Mouse (Mus musculus) MN1 (cell line): ENCODE measurements at regions not wholly inside any gene's neighbourhood (a gene's known extent, or its start where the extent isn't known, plus 50 kb on each side); places are given as distances from the start of the nearest gene placed in this dataset.

ENCODE experiments used
- DNase-seq: peaks from one replicate; pipeline ENCODE4 v3.0.0-alpha.2; 2016; ENCODE audit warnings: low spot score

DNA sequence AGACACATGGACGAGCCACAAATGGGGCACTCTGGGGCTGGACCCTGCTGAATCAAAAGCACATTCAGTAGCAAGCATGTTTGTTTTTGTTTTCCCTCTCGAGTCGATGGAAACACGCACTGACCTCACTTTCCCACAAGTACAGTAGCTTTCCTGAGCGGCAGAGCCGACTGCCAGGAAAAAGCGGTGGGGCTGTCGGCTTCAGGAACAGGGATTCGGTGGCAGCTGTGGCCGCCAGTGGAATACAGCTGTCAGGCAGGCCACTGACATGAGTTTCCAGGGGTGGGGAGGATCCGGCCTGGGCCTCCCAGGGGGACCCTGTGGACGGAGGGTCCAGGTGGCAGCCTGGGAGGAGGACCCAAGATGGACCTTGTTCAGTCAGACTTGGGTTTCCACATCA is 157.0 kb downstream of the Fgf18 start:
- DNase-seq = no peak

DNA sequence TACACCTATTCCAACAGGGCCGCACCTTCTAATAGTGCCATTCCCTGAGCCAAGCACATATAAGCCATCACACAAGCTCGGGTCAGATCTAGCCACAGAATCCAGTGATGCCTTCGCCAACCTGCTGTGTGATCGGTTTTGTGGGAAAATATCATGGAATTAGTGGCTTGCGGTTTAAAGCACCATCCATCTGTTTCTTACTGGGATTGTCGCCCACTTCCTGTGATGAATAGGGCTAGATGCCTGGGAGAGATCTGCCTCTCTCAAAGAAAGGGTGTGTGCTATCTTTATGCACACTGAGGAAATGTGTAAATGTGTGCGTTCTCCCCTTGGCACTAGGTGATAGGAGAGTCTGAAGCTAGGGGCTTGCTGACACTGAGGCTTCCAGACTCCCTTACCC is 154.5 kb upstream of the Smim23 start:
- DNase-seq = no peak

- no peak for DNase-seq
These were observed 152.2 kb upstream of the Smim23 start for GRCm38 (mm10) chr11:32976572-32976971.

- no peak for DNase-seq
These were observed 149.0 kb upstream of the Smim23 start for GRCm38 (mm10) chr11:32973453-32973852.

GRCm38 (mm10) chr11:32965418-32965817 is 141.0 kb upstream of the Smim23 start:
- DNase-seq = no peak

- DNase-seq = no peak
These were observed 139.4 kb upstream of the Smim23 start for GRCm38 (mm10) chr11:32963625-32964293.

DNA sequence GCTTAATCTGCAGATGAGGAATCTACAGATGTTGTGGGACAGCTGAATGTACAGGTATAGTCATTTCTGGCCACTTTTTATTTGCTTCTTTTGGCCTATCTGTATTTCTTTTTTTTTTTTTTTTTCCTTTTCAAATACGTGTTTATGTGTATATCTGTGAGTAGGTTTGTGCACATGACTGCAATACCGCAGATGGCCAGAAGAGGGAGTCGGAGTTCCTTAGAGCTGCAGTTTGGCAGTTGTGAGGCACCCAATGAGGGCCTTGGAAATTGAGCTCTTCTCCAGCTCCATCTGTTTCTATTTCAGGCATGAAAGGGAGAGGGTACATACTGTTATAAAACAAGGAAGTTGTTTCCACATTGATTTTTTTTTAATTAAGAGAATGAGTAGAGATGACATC is 137.2 kb upstream of the Smim23 start:
- no peak for DNase-seq

DNA sequence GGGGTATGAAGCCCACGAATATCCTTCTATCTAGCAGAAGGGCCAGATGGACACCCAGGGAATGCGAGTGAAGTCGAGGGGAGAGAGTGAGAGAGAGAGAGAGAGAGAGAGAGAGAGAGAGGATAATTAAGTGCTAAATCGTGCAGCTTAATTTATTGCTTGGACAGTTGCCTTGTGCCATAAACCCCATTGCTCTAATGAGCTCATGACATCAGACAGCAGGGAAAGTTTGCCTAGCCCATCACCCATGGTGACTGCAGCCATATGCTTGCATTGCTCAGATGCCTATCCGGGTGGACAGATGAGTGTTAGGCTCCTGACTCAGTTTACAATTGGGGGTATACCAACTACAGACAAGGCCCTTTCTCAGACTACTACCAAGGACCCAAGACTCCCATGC is 134.6 kb upstream of the Smim23 start:
- DNase-seq = no peak

DNA sequence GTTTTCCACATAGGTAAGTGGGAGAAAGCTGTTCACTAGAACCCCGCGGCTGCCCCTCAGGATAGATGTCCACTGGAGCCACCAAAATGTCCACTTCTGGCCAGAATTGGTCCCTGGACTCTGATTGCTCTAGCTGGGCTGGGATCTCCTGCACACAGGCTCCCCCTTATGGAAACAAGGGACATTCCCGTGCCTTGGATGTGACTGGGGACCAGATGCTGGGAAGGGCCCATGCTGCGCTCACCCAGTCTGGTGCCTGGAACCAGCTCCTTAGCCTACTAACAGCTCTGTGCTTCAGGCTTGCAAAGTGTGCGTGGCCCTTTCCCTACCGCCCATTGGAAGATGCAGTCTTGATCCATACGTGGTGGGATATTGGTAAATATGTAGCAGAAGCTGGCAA is 132.6 kb upstream of the Smim23 start:
- no peak for DNase-seq

DNA sequence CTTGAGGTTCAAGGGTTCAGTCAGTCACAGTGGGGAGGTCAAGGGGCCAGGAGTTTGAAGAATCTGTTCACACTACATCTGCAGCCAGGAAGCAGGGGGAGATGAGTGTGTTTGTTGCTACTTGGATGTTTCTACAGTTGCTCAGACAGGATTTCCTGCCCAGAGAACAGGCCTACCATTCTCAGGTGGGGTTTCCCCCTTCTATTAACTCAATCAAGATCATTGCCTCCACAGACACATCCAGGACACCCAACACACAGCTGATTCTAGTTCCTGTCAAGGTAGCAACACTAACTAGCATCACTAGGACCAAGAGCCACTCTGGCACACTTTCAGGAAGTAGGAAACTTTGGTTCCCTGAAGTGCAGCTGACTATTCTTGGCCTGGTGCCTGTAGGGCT is 127.9 kb upstream of the Smim23 start:
- DNase-seq = no peak

- no peak for DNase-seq
These were observed 123.7 kb upstream of the Smim23 start for GRCm38 (mm10) chr11:32948132-32948531.

DNA sequence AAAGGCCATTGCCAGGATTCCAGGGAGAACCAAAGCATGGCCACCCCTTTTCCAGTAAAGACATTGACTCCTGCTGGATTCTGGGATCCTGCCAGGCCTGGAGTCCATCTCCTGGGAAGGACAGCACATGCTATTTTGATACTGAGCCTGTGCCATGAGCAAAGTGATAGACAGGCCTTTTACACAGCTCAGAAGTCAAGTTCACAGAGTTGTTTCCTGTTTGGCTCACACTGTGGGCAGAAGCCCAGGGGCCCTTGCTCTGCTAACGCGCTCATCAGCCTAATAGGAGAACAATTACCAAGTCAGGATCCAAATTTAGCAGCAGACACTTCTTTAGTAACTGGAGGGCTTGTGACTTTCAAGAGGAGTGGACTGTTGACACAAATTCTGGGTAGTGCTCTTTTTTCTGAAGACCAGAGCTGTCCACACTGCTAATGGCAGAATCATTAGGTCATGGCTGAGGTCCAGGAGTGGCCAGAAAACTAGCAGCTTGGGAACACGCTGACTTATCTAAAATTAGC is 122.1 kb upstream of the Smim23 start:
- no peak for DNase-seq

- no peak for DNase-seq
These were observed 120.7 kb upstream of the Smim23 start for GRCm38 (mm10) chr11:32945071-32945470.

GRCm38 (mm10) chr11:32941331-32942009 is 117.1 kb upstream of the Smim23 start:
- DNase-seq = no peak

DNA sequence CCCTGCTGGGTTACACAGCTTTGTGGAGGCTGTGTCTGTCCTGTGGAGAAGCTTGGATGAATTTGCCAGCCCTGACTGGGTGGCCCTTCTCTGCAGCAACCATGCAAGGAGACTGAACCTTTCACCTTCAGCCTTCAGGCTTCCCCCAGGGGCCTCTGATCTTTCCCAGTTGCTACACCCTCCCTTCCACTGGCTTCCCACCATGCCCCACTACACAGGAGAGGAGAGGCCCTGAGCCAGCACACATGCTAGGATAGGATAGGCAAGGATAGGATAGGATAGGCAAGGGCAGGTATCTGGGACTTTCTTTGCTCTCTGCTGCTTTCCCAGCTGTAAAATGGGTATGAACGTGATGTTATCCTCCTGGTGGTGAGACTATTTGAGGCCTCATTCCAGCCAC is 114.7 kb upstream of the Smim23 start:
- DNase-seq = no peak

DNA sequence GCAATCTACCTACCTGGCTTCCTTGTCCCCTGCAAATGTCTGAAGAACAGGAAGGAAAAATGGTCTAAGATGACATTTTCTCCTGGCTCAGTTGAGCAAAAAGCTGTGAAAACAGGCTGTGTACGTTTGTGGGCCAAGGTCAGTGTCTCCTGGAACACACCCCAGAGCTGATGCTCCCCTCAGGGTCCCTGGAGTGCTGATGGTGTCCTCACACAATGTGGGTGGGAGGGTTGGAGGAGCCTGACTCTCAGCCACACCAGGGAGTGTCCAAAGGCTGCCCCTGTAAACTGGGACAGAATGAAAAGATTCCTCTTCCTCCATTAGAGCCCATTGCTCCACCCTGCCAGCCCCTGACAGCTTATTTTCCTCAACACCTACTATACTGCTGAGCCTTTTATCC is 112.8 kb upstream of the Smim23 start:
- no peak for DNase-seq

DNA sequence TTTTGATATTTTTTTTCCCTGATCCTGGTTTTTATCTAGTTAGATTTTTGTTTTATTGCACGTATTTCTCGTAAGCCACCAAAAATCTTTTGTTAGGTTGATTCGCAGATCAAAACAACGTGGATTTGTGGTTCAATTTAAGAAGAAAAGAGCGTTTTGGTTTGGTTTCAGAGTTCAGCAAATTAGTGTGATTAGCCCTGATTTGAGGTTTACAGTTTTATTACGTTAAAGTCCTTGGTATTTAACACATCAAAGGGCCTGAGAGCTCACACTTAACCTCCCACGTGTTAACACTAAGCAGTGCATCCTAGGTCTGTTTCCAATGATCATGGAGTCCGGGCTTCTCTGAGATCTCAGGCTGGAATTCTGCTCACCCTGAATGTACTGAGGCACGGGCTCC is 107.5 kb upstream of the Smim23 start:
- no peak for DNase-seq

DNA sequence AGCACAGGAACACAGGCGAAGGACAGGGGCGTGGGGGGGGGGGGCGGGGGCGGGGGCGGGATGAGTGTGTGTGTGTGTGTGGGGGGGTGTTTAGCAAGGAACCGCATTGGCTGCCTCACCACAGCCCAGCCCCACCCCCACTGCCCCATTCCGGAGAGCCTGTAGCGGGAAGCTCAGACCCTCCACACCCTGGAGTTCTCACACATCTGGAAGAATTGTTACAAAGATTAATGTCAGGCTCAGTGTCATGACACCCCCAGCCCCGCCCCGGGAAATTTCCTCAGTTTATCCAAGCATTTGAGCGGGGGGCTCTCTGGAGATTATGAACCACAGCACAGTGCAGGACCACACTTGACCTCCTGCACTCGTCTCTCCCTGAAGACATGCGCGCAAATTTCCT is 106.6 kb upstream of the Smim23 start:
- no peak for DNase-seq

DNA sequence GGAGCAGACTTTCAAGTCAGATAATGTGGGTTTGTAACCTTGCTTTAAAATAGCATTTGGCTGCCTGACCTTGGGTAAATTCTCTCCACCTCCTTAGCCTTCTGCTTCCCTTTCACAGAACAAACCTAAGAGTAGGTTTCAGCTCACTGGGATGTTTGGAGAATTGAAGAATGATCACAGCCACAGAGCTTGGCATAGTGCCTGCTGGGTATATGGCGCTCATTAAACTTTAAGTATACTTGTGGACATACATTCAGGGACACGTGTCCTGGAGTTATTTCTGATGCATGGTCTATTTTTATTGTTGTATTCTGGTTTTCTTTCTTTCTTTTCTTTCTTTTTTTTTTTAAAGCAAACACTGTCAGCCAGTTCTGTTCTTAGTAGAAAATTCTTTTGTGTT is 104.4 kb upstream of the Smim23 start:
- no peak for DNase-seq

GRCm38 (mm10) chr11:32925421-32926271 is 101.2 kb upstream of the Smim23 start:
- no peak for DNase-seq

GRCm38 (mm10) chr11:32924932-32925331 is 100.5 kb upstream of the Smim23 start:
- no peak for DNase-seq

DNA sequence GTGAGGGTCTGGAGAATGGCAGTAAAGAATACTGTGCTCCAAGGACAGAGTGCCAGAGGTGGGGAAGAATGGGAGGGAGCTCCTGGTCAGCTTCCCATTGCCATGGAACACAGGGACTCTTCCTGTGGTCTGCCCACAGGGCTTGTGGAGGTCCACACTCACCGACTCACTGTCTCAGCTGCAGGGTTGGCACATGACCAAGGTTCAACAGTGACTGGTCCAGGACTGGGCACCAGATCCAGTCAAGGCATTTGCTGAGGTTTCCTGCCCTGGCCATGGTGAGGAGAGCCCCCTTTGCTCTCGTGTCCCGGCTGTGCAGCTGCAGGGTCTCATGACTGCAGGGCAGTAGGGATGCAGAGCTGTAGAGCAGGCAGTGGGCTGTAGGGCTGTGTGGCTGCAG is 88.7 kb upstream of the Smim23 start:
- no peak for DNase-seq

DNA sequence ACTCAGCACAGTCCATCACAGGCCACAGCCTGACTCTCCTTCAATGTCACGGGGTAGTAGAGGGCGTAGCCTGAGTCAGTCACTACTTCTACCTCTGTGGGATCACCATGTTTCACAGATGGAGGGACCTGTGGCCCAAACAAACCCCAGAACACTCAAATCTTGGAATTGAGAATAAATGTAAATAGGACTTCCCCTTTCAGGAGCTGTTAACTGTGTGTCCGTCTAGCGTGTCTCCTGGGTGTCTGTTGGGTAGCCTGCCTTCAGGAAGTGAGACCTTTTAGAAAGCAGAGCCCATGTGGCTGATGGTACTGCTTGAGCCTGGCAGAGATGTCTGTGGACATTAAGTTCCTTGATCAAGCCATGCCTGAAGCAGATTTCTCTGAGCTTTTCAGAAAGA is 87.4 kb upstream of the Smim23 start:
- no peak for DNase-seq
